Mouse (Mus musculus): ENCODE measurements around the gene Tmem136. TPM values are rescaled to one million over a fixed set of nuclear protein-coding genes. Genes with fewer than 3 reads are reported as not detected.

The Tmem136 gene
- 4.5 TPM for polyA plus RNA-seq (2014; fragmentation: Illumina TruSeq; extraction: RNeasy Lipid Tissue Mini Kit (QIAGEN cat#74804); ENCODE audit: low read depth, low replicate concordance)

GRCm38 (mm10) chr9:43116134-43116996 is at the start of gene Tmem136:
Tmem136 (minus strand) TSS chr9:43116570.

DNA sequence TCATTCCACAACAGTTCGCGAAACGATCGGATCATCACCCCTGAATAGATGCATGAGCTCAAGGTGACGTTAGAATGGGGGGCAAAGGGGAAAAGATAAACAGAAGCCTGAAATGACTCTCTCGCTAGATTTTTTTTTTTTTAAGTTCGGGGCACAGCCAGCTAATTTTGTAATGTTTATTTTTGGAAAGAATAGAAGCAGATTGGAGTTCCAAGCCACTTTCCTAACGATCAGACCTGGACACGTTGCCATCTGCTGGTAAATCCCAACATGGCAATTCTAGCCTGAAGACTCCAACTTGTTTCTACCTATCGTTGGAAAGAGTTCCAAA is 9.2 kb downstream of the Tmem136 start, which contains the start of gene Arhgef12:
Arhgef12 (minus strand) TSS at position 53 of the 331 bp plus-strand sequence.

Other genes starting within 250 kb of the Tmem136 start
- gene Grik4, start 172.1 kb downstream of the Tmem136 start, polyA plus RNA-seq (2014; fragmentation: Illumina TruSeq; extraction: RNeasy Lipid Tissue Mini Kit (QIAGEN cat#74804); ENCODE audit: low read depth, low replicate concordance) = 0.19 TPM
- gene Arhgef12, start 9.3 kb downstream of the Tmem136 start, polyA plus RNA-seq (2014; fragmentation: Illumina TruSeq; extraction: RNeasy Lipid Tissue Mini Kit (QIAGEN cat#74804); ENCODE audit: low read depth, low replicate concordance) = 29.2 TPM
- gene Pou2f3, start 93.8 kb upstream of the Tmem136 start, polyA plus RNA-seq (2014; fragmentation: Illumina TruSeq; extraction: RNeasy Lipid Tissue Mini Kit (QIAGEN cat#74804); ENCODE audit: low read depth, low replicate concordance) = 1.3 TPM
- gene Oaf, start 123.3 kb upstream of the Tmem136 start, polyA plus RNA-seq (2014; fragmentation: Illumina TruSeq; extraction: RNeasy Lipid Tissue Mini Kit (QIAGEN cat#74804); ENCODE audit: low read depth, low replicate concordance) = 0.95 TPM
- not detected for gene Trim29, start 194.3 kb upstream of the Tmem136 start, polyA plus RNA-seq (2014; fragmentation: Illumina TruSeq; extraction: RNeasy Lipid Tissue Mini Kit (QIAGEN cat#74804); ENCODE audit: low read depth, low replicate concordance)